Mouse (Mus musculus) CH12.LX (cell line): Measurements from ENCODE around the gene Phlpp2. TPM values are rescaled to one million over a fixed set of nuclear protein-coding genes. Genes with fewer than 3 reads are reported as not detected.

Experiments used
- DNase-seq: peaks from one replicate; pipeline ENCODE4 v3.0.0-alpha.2; 2013; ENCODE audit errors: extremely low read depth
- H3K27ac ChIP-seq: 2 replicates; pipeline ENCODE4 v1.5.1; 2012; ENCODE audit warnings: low read depth, mild to moderate bottlenecking, control low read depth, moderate library complexity; ENCODE audit not compliant: insufficient read depth
- H3K27me3 ChIP-seq: replicated peaks from 2 replicates; pipeline ENCODE3; 2012; ENCODE audit warnings: inconsistent platforms
- H3K36me3 ChIP-seq, 2 experiments: replicated peaks in 1 of 2; 2 replicates each; pipeline versions ENCODE3 to v1.6.1; 2012; ENCODE audit warnings: inconsistent platforms in 1 of 2, low read length in 1 of 2, mild to moderate bottlenecking in 1 of 2, mixed read lengths in 1 of 2, moderate library complexity in 1 of 2; ENCODE audit not compliant: control insufficient read depth in 1 of 2, insufficient read depth in 1 of 2
- H3K4me1 ChIP-seq, 2 experiments: 2 replicates each; pipeline ENCODE4 v1.6.1; 2012; ENCODE audit warnings: inconsistent platforms in 1 of 2, moderate library complexity in 1 of 2; ENCODE audit not compliant: insufficient read depth in 2 of 2, control insufficient read depth in 1 of 2
- H3K4me2 ChIP-seq: 2 replicates; pipeline ENCODE4 v1.6.1; 2012; ENCODE audit warnings: low read depth, mild to moderate bottlenecking, control low read depth; ENCODE audit not compliant: poor library complexity, insufficient read depth, severe bottlenecking
- H3K4me3 ChIP-seq, 3 experiments: fragments of 150-350 bp in 1 of 3; sonication (generic) in 1 of 3; replicated peaks in 1 of 3; 2 replicates each; pipeline versions ENCODE3 to v1.5.1; 2011 to 2012; ENCODE audit warnings: low read depth in 2 of 3, low read length in 2 of 3, mild to moderate bottlenecking in 2 of 3, moderate library complexity in 2 of 3, control low read depth in 1 of 3, improper control_type of control experiment in 1 of 3, inconsistent platforms in 1 of 3, mixed read lengths in 1 of 3; ENCODE audit not compliant: poor library complexity in 1 of 3
- H3K79me2 ChIP-seq: replicated peaks from 2 replicates; pipeline ENCODE4 v1.6.1; 2012; ENCODE audit warnings: mild to moderate bottlenecking, moderate library complexity; ENCODE audit not compliant: control insufficient read depth, poor library complexity, insufficient read depth, severe bottlenecking; ENCODE audit errors: extremely low read depth
- H3K9ac ChIP-seq: 2 replicates; pipeline ENCODE4 v1.6.1; 2012; ENCODE audit warnings: low read depth, mild to moderate bottlenecking, control low read depth, moderate library complexity; ENCODE audit not compliant: insufficient read depth
- H3K9me3 ChIP-seq: replicated peaks from 2 replicates; pipeline ENCODE3; 2012; ENCODE audit warnings: low read length, inconsistent platforms, mixed read lengths
- CHD1 ChIP-seq: IDR thresholded peaks from 2 replicates; pipeline ENCODE4 v1.6.1; 2012; ENCODE audit warnings: low read depth, low read length, improper control_type of control experiment, inconsistent platforms
- CHD2 ChIP-seq: IDR thresholded peaks from 2 replicates; pipeline ENCODE4 v1.6.1; 2011; ENCODE audit warnings: low read length, improper control_type of control experiment
- ELF1 ChIP-seq: IDR thresholded peaks from 2 replicates; pipeline ENCODE4 v1.6.1; 2014; ENCODE audit warnings: low read depth, mild to moderate bottlenecking, inconsistent platforms, low read length, improper control_type of control experiment
- EP300 ChIP-seq: IDR thresholded peaks from 2 replicates; pipeline ENCODE4 v1.6.1; 2011; ENCODE audit warnings: low read length, improper control_type of control experiment
- ETS1 ChIP-seq: conservative IDR thresholded peaks from 2 replicates; pipeline ENCODE4 v1.6.1; 2012; ENCODE audit warnings: low read depth, mild to moderate bottlenecking, inconsistent platforms, low read length, improper control_type of control experiment, moderate library complexity
- GABPA ChIP-seq: IDR thresholded peaks from 2 replicates; pipeline ENCODE4 v1.6.1; 2012; ENCODE audit warnings: low read depth, low read length, improper control_type of control experiment, inconsistent platforms; ENCODE audit not compliant: insufficient replicate concordance
- JUN ChIP-seq: IDR thresholded peaks from 2 replicates; pipeline ENCODE4 v1.6.1; 2011; ENCODE audit warnings: low read depth, mild to moderate bottlenecking, low read length, improper control_type of control experiment, moderate library complexity; ENCODE audit not compliant: insufficient read depth
- MAZ ChIP-seq: IDR thresholded peaks from 2 replicates; pipeline ENCODE4 v1.6.1; 2012; ENCODE audit warnings: low read depth, mild to moderate bottlenecking, inconsistent platforms, low read length, improper control_type of control experiment, moderate library complexity
- MXI1 ChIP-seq: IDR thresholded peaks from 2 replicates; pipeline ENCODE4 v1.6.1; 2011; ENCODE audit warnings: mild to moderate bottlenecking, low read depth, low read length, improper control_type of control experiment
- MYC ChIP-seq: IDR thresholded peaks from 2 replicates; pipeline ENCODE4 v1.6.1; 2011; ENCODE audit warnings: low read depth, mild to moderate bottlenecking, improper control_type of control experiment, low read length
- NELFE ChIP-seq: IDR thresholded peaks from 2 replicates; pipeline ENCODE4 v1.6.1; 2011; ENCODE audit warnings: low read depth, low read length, improper control_type of control experiment
- NRF1 ChIP-seq: IDR thresholded peaks from 2 replicates; pipeline ENCODE4 v1.6.1; 2014; ENCODE audit warnings: low read depth, mild to moderate bottlenecking, inconsistent platforms, low read length, improper control_type of control experiment, moderate library complexity
- PAX5 ChIP-seq: IDR thresholded peaks from 2 replicates; pipeline ENCODE4 v1.6.1; 2012; ENCODE audit warnings: low read length, inconsistent platforms, mixed read lengths
- POLR2A ChIP-seq: IDR thresholded peaks from 2 replicates; pipeline ENCODE4 v1.6.1; 2011; ENCODE audit warnings: low read depth, mild to moderate bottlenecking, improper control_type of control experiment, low read length
- POLR2AphosphoS2 ChIP-seq: IDR thresholded peaks from 2 replicates; pipeline ENCODE4 v1.6.1; 2011; ENCODE audit warnings: low read depth, low read length, improper control_type of control experiment
- RAD21 ChIP-seq: IDR thresholded peaks from 2 replicates; pipeline ENCODE4 v1.6.1; 2011; ENCODE audit warnings: low read depth, mild to moderate bottlenecking, low read length, improper control_type of control experiment, moderate library complexity
- RCOR1 ChIP-seq: conservative IDR thresholded peaks from 2 replicates; pipeline ENCODE4 v1.6.1; 2012; ENCODE audit warnings: low read depth, mild to moderate bottlenecking, inconsistent platforms, low read length, improper control_type of control experiment
- SIN3A ChIP-seq: IDR thresholded peaks from 2 replicates; pipeline ENCODE4 v1.6.1; 2012; ENCODE audit warnings: low read length, improper control_type of control experiment, inconsistent platforms
- SMC3 ChIP-seq: IDR thresholded peaks from 2 replicates; pipeline ENCODE4 v1.6.1; 2011; ENCODE audit warnings: low read depth, low read length, improper control_type of control experiment
- TBP ChIP-seq: conservative IDR thresholded peaks from 2 replicates; pipeline ENCODE4 v1.6.1; 2011; ENCODE audit warnings: low read depth, low read length, improper control_type of control experiment
- USF1 ChIP-seq: IDR thresholded peaks from 2 replicates; pipeline ENCODE4 v1.6.1; 2014; ENCODE audit warnings: low read depth, mild to moderate bottlenecking, inconsistent platforms, low read length, improper control_type of control experiment
- ZMIZ1 ChIP-seq: IDR thresholded peaks from 2 replicates; pipeline ENCODE4 v1.6.1; 2012; ENCODE audit warnings: low read depth, mild to moderate bottlenecking, inconsistent platforms, low read length, improper control_type of control experiment
- ZNF384 ChIP-seq: IDR thresholded peaks from 2 replicates; pipeline ENCODE4 v1.6.1; 2012; ENCODE audit warnings: low read depth, low read length, improper control_type of control experiment, inconsistent platforms
- dilution Hi-C: fragments of 300-500 bp; cut with MboI; formaldehyde crosslinking; loops from 2 replicates; pipeline ENCODE4 v1.14.3; 2020; ENCODE audit warnings: low sequenced_read_pairs; ENCODE audit not compliant: extremely low pct_unique_long_range_greater_than_20kb, extremely low pct_ligation_motif_present
- in situ Hi-C: fragments of 300-500 bp; cut with MboI; formaldehyde crosslinking; loops from 3 replicates; pipeline ENCODE4 v1.14.3; 2019; ENCODE audit warnings: low sequenced_read_pairs, low pct_ligation_motif_present, low pct_unique_long_range_greater_than_20kb, mixed read lengths
- polyA plus RNA-seq: library from polyadenylated mRNA; unstranded; fragments of >175 nt; gene quantifications from 2 replicates; pipeline ENCODE4 v1.2.1, GENCODE M21; 2012; ENCODE audit warnings: low read depth; ENCODE audit not compliant: insufficient read length
- total RNA-seq, 2 experiments: library from RNA; depleted of rRNA; stranded (reverse); fragments of 300-350 nt in 1 of 2; fragments of >200 nt in 1 of 2; gene quantifications; 2 replicates each; pipeline ENCODE4 v1.2.3; 2012 to 2014

Phlpp2 gene
- total and polyA plus RNA-seq, 3 experiments = 3.1 to 9.2 (median 3.5) TPM

GRCm38 (mm10) chr8:109952171-109952570 lies 83.8 kb downstream of the Phlpp2 start:
- DNase-seq = no peak
- Histone ChIP-seq H3K79me2 (no peaks in the 10 kb centered on the region), H3K27me3 (no peaks in the 10 kb centered on the region), H3K9ac (no peak overlapping the region), H3K9me3 (no peaks in the 10 kb centered on the region), H3K27ac (no peak overlapping the region)
- in situ Hi-C loops = no loop called here
- dilution Hi-C loops = no loop called here
- TF ChIP-seq NRF1 (no peak), PAX5 (no peak), SMC3 (no peak), GABPA (no peak), EP300 (no peak)
- TF ChIP-seq, all 38 proteins: peak for 0
- no peaks in the 10 kb centered on the region for H3K36me3 ChIP-seq
- peaks cover 0 to 13% of the 10 kb centered on the region in 2 experiments; a peak in 2 of 4 replicates for H3K4me1 ChIP-seq
- H3K4me2 ChIP-seq = no peak overlapping the region
- no peak overlapping the region for H3K4me3 ChIP-seq

GRCm38 (mm10) chr8:109954486-109954948 lies 86.2 kb downstream of the Phlpp2 start:
- Histone ChIP-seq H3K27ac (no peak overlapping the region), H3K79me2 (no peaks in the 10 kb centered on the region), H3K4me3 (no peak overlapping the region), H3K4me2 (no peak overlapping the region), H3K9ac (no peak overlapping the region), H3K4me1 (peaks cover 6 to 34% of the 10 kb centered on the region in 2 experiments), H3K9me3 (no peaks in the 10 kb centered on the region), H3K36me3 (no peaks in the 10 kb centered on the region), H3K27me3 (no peaks in the 10 kb centered on the region)
- DNase-seq = peak; percentile 23
- dilution Hi-C loops (no loop called here), in situ Hi-C loops (no loop called here)
- no peak for TF ChIP-seq JUN
- no peak for TF ChIP-seq TBP
- no peak for TF ChIP-seq POLR2AphosphoS2
- no peak for TF ChIP-seq MXI1
- TF ChIP-seq RAD21 = no peak
- TF ChIP-seq SIN3A = no peak
- no peak for TF ChIP-seq USF1

- Histone ChIP-seq H3K4me3 (peak overlapping the region; percentile 28 to 38 (median 37)), H3K4me1 (peaks cover 6 to 46% of the 10 kb centered on the region in 2 experiments), H3K4me2 (peak overlapping the region; percentile 58), H3K27me3 (no peaks in the 10 kb centered on the region), H3K27ac (peak overlapping the region; percentile 68), H3K9ac (peak overlapping the region; percentile 9; the same call in 1 of the 2 replicates), H3K79me2 (no peaks in the 10 kb centered on the region), H3K36me3 (no peaks in the 10 kb centered on the region), H3K9me3 (peaks cover 7% of the 10 kb centered on the region)
- in situ Hi-C loops = no loop called here
- DNase-seq = peak; percentile 95
- dilution Hi-C loops = no loop called here
- no peak for TF ChIP-seq RCOR1
- TF ChIP-seq GABPA = no peak
- no peak; the same call in 1 of the 2 replicates for TF ChIP-seq ZNF384
- TF ChIP-seq ZMIZ1 = no peak
- TF ChIP-seq MYC = peak; percentile 33; the same call in 1 of the 2 replicates
- peak; percentile 61; the same call in 1 of the 2 replicates for TF ChIP-seq SIN3A
- peak; percentile 56 for TF ChIP-seq MAZ
- TF ChIP-seq ELF1 = peak; percentile 90
- TF ChIP-seq POLR2AphosphoS2 = no peak
- TF ChIP-seq POLR2A = peak; percentile 53
- 0 out of 2 replicates have a peak, but pooled peaks have one; percentile 23 for TF ChIP-seq TBP
- peak; percentile 68; the same call in 1 of the 2 replicates for TF ChIP-seq CHD1
- TF ChIP-seq NELFE = 0 out of 2 replicates have a peak, but pooled peaks have one; percentile 11
- TF ChIP-seq CHD2 = 0 out of 2 replicates have a peak, but pooled peaks have one; percentile 59
- TF ChIP-seq ETS1 = 0 out of 2 replicates have a peak, but pooled peaks have one; percentile 29
Measured at GRCm38 (mm10) chr8:109957167-109958028, 89.1 kb downstream of the Phlpp2 start.
